Mouse (Mus musculus) embryonic stem cell, embryonic (primary cell): Measurements from ENCODE around the gene Poc1a.

Experiments
- CTCF ChIA-PET, 4 experiments: fragments of 300-600 bp in 2 of 4; fragments of 350-600 bp in 2 of 4; sonication (Branson Sonifier 250); formaldehyde crosslinking; loops; one replicate each; lab custom pipeline; 2022; ENCODE audit warnings: inconsistent platforms in 2 of 4; lab: Charles Lee
- POLR2A ChIA-PET, 4 experiments: fragments of 300-600 bp in 2 of 4; fragments of 350-600 bp in 2 of 4; sonication (Branson Sonifier 250); formaldehyde crosslinking; loops; one replicate each; lab custom pipeline; 2022; ENCODE audit warnings: antibody characterized with exemption in 4 of 4, inconsistent platforms in 1 of 4; lab: Charles Lee

The Poc1a gene

DNA sequence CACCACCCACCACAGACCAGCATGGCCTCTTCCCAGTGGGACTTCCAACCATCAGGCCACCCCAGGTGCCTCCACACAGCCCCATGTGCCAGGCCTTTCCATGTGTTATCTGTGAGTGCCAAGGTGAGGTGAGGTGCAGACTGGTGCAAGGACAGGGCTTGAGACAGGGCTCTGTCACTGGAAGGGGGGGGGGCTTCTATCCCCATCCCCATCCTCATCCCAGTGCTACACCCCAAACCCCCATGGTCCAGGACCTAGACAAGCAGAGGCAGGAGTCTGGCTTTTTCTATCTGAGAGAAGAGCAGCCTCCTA, 75.1 kb downstream of the Poc1a start:
- POLR2A ChIA-PET, result interaction anchor here in 2 of 4 experiments (0.7 to 1.3 kb wide), 3 partner anchors 15 to 77 kb away, joined by 3 to 5 read pairs (median 4); no protein-coding TSS in a partner anchor
- CTCF ChIA-PET, result interaction anchor here in 1 of 4 experiments (0.6 kb wide), 1 partner anchor 135 kb away, joined by 3 read pairs; no protein-coding TSS in a partner anchor

- CTCF ChIA-PET, result interaction anchor here in 1 of 4 experiments (0.6 kb wide), 1 partner anchor 1272 kb away, joined by 3 read pairs; no protein-coding TSS in a partner anchor
These were observed 75.5 kb downstream of the Poc1a start for GRCm38 (mm10) chr9:106356323-106356844.

GRCm38 (mm10) chr9:106357167-106357566, 76.3 kb downstream of the Poc1a start:
- POLR2A ChIA-PET, result no interaction called here

More at GRCm38 (mm10) chr9:106356323-106356844, 75.5 kb downstream of the Poc1a start:
- POLR2A ChIA-PET, result interaction anchor here in 2 of 4 experiments (0.7 to 0.9 kb wide), 2 partner anchors 16 to 74 kb away, joined by 3 to 5 read pairs; no protein-coding TSS in a partner anchor

DNA sequence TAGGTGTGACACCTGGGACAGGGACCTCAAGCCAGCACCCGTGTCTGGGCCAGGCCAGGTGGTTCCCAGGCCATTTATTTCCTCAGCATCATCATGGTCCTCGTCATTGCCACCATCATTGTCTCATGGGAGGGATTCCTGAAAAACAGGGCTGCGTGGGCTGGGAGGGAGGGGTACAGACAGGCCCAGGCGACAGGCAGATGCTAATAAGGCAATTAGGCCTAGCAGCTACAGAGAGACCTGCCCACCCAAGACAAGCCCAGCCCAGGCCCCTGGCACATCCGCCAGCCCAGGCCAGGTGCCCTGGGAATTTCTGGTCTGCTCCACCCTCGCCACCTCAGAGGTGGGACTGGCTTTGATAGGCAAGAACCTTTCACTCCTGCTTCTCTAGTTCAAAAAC, 78.4 kb downstream of the Poc1a start:
- CTCF ChIA-PET, result interaction anchor here in 3 of 4 experiments (0.6 to 2.3 kb wide), 10 partner anchors 8 to 1934 kb away, joined by 3 to 8 read pairs (median 4); no protein-coding TSS in a partner anchor
- POLR2A ChIA-PET, result interaction anchor here in 3 of 4 experiments (0.7 to 2.3 kb wide), 4 partner anchors 8 to 1573 kb away, joined by 4 to 11 read pairs (median 8); partner anchors contain the start of gene Dusp7 (in 1 of the 3)

More at GRCm38 (mm10) chr9:106357167-106357566, 76.3 kb downstream of the Poc1a start:
- CTCF ChIA-PET, result interaction anchor here in 2 of 4 experiments (0.6 to 2.3 kb wide), 2 partner anchors 65 to 1272 kb away, joined by 3 to 8 read pairs; no protein-coding TSS in a partner anchor

- ChIA-PET POLR2A (interaction anchor here in 1 of 4 experiments (1.1 to 1.3 kb wide), 2 partner anchors 9 to 77 kb away, joined by 3 read pairs; partner anchors contain the start of gene Acy1), CTCF (interaction anchor here in 2 of 4 experiments (1.2 to 1.4 kb wide), 3 partner anchors 10 to 61 kb away, joined by 3 to 4 read pairs (median 3); no protein-coding TSS in a partner anchor)
These were observed 80.3 kb downstream of the Poc1a start for GRCm38 (mm10) chr9:106361140-106361539.

- ChIA-PET POLR2A (interaction anchor here in 2 of 4 experiments (0.6 to 2.4 kb wide), 10 partner anchors 14 to 182 kb away, joined by 3 to 7 read pairs (median 4); partner anchors contain the start of genes Alas1 (in 1 of the 2) and Rpl29 (in 1 of the 2)), CTCF (interaction anchor here in 2 of 4 experiments (1.0 to 1.5 kb wide), 2 partner anchors 14 to 57 kb away, joined by 3 to 5 read pairs; no protein-coding TSS in a partner anchor)
These were observed 84.5 kb downstream of the Poc1a start for GRCm38 (mm10) chr9:106365333-106365732.

DNA sequence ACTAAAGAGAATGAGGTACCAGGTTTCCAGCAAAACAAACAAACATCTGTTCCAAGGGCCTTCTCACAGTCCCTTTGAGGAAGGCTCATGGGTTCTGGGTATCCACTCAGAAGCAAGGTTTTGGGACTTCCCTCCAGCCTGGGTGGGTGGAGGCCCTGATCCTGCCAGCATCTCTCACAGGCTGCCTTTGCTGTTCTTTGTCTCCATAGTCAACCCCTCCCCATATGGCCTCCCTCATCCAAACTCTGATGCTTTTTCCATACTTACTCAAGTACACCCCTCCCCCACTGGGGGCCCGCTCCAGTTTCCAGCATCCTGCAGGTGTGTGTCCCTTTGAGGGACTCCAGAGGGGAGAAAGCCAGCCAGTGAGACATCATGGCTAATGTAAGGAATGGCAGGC, 85.3 kb downstream of the Poc1a start:
- POLR2A ChIA-PET, result interaction anchor here in 2 of 4 experiments (1.2 to 2.4 kb wide), 4 partner anchors 15 to 118 kb away, joined by 3 to 7 read pairs (median 4); partner anchors contain the start of gene Alas1 (in 1 of the 2)
- CTCF ChIA-PET, result interaction anchor here in 1 of 4 experiments (1.0 to 2.1 kb wide), 2 partner anchors 55 to 56 kb away, joined by 3 to 6 read pairs; no protein-coding TSS in a partner anchor

GRCm38 (mm10) chr9:106367001-106367400, 86.1 kb downstream of the Poc1a start:
- ChIA-PET POLR2A (interaction anchor here in 3 of 4 experiments (0.6 to 3.0 kb wide), 43 partner anchors 8 to 1215 kb away, joined by 3 to 17 read pairs (median 5); partner anchors contain the start of genes Acy1 (in 2 of the 3), Wdr82 (in 2 of the 3), Parp3 (in 1 of the 3) and Poc1a (in 1 of the 3)), CTCF (interaction anchor here in 3 of 4 experiments (1.1 to 2.1 kb wide), 8 partner anchors 16 to 155 kb away, joined by 3 to 11 read pairs (median 6); partner anchors contain the start of genes Parp3 (in 2 of the 3), Pcbp4 (in 1 of the 3) and Poc1a (in 1 of the 3))

DNA sequence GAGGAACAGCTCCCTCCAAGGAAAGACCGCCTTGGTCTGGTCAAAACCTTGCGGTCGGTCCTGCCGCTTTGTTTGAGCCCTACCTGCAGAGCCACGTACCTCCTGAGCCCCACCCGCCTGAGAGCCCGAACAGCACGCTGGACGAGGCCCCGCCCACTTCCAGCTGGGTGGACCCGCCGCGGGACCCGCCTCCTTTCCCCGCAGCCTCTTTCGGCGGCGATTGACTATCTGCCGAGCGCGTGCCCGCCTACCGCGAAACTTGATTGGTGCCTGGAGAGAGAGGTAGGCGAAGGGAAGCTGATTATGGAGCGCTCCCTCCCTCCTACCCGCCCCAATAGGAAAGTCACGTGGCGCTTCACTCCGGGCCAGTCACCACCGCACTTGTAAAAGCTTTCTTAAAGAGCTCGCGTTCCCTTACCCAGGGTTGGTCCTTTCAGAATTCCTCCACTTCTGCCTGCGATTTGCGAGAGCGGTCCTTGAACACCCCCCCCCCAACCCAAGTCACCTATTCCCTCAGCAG, 86.8 kb downstream of the Poc1a start:
- POLR2A ChIA-PET, result interaction anchor here (0.6 to 3.0 kb wide), 59 partner anchors 9 to 1214 kb away, joined by 3 to 20 read pairs (median 5); partner anchors contain the start of genes Acy1 (in 2 of the 4), Parp3 (in 2 of the 4), Poc1a (in 2 of the 4) and Rpl29 (in 2 of the 4)

GRCm38 (mm10) chr9:106368112-106368717, 87.4 kb downstream of the Poc1a start, which contains the start of gene Dusp7:
Dusp7 (plus strand) TSS chr9:106368632.
- ChIA-PET POLR2A (interaction anchor here (0.5 to 4.3 kb wide), 72 partner anchors 9 to 1031 kb away, joined by 3 to 24 read pairs (median 5); partner anchors contain the start of genes Acy1 (in 2 of the 4), Parp3 (in 2 of the 4), Rpl29 (in 2 of the 4) and Wdr82 (in 2 of the 4)), CTCF (interaction anchor here (0.7 to 2.4 kb wide), 18 partner anchors 9 to 275 kb away, joined by 3 to 11 read pairs (median 6); partner anchors contain the start of genes Parp3 (in 3 of the 4) and Poc1a (in 1 of the 4))

More for the DNA sequence above, 86.8 kb downstream of the Poc1a start:
- CTCF ChIA-PET, result interaction anchor here (0.5 to 2.3 kb wide), 16 partner anchors 9 to 275 kb away, joined by 3 to 11 read pairs (median 5); partner anchors contain the start of genes Parp3 (in 3 of the 4), Pcbp4 (in 1 of the 4) and Poc1a (in 1 of the 4)

- CTCF ChIA-PET, result interaction anchor here in 2 of 4 experiments (0.7 to 2.4 kb wide), 7 partner anchors 12 to 108 kb away, joined by 3 to 9 read pairs (median 5); partner anchors contain the start of gene Parp3 (in 1 of the 2)
- POLR2A ChIA-PET, result interaction anchor here (0.5 to 4.3 kb wide), 41 partner anchors 9 to 1244 kb away, joined by 3 to 24 read pairs (median 5); partner anchors contain the start of genes Rpl29 (in 2 of the 4), Abhd14a (in 1 of the 4), Acy1 (in 1 of the 4) and Cacna2d2 (in 1 of the 4)
These were observed 88.1 kb downstream of the Poc1a start for GRCm38 (mm10) chr9:106368831-106369501.

GRCm38 (mm10) chr9:106369801-106370485, 89.1 kb downstream of the Poc1a start:
- CTCF ChIA-PET, result interaction anchor here in 3 of 4 experiments (0.7 to 2.4 kb wide), 7 partner anchors 11 to 107 kb away, joined by 4 to 9 read pairs (median 5); partner anchors contain the start of gene Parp3 (in 1 of the 3)
- POLR2A ChIA-PET, result interaction anchor here (0.6 to 4.3 kb wide), 35 partner anchors 8 to 608 kb away, joined by 3 to 24 read pairs (median 5); partner anchors contain the start of genes Rpl29 (in 2 of the 4), Abhd14a (in 1 of the 4), Acy1 (in 1 of the 4) and Twf2 (in 1 of the 4)

DNA sequence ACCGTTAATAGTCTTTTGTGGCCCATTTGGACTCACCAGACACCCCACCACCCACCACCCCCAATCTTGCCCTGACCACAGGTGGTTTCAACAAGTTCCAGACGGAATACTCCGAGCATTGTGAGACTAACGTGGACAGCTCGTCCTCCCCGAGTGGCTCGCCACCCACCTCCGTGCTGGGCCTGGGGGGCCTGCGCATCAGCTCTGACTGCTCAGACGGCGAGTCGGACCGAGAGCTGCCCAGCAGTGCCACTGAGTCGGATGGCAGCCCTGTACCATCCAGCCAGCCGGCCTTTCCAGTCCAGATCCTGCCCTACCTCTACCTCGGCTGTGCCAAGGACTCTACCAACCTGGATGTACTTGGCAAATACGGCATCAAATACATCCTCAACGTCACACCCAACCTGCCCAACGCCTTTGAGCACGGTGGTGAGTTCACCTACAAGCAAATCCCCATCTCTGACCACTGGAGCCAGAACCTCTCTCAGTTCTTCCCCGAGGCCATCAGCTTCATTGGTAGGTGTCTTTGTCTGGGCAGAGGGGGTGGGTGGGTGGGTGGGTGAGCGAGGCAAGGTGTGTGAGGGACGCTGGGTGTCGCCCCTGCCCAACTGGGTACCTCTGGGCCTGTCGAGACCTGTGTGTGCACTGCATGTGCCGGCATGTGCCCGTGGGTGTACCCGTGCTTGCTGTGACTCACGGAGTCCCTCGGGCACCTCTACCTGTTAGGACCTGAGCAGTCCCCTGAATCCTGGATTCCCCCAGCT, 89.9 kb downstream of the Poc1a start:
- ChIA-PET POLR2A (interaction anchor here in 3 of 4 experiments (0.5 to 4.3 kb wide), 13 partner anchors 7 to 59 kb away, joined by 3 to 24 read pairs (median 5); partner anchors contain the start of gene Rpl29 (in 1 of the 3)), CTCF (interaction anchor here in 3 of 4 experiments (0.6 to 2.4 kb wide), 7 partner anchors 13 to 106 kb away, joined by 3 to 6 read pairs (median 4); partner anchors contain the start of gene Parp3 (in 1 of the 3))

DNA sequence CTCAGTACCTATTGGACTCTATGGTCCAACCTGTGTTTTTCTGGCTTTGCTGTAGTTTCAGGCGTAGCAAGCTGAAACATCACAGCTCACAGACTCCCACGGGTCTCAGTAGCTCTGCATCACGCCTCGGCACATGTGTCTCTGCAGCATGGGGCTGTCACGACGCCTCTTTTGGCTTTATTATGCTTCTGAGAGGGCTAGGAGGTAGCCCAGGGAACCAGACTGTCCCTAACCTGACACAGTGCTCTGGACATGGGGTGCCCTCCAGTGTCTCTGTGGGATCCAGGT, 90.5 kb downstream of the Poc1a start:
- ChIA-PET CTCF (interaction anchor here in 3 of 4 experiments (0.6 to 1.9 kb wide), 7 partner anchors 12 to 106 kb away, joined by 3 to 5 read pairs (median 4); partner anchors contain the start of gene Parp3 (in 1 of the 3)), POLR2A (interaction anchor here in 3 of 4 experiments (0.5 to 4.3 kb wide), 4 partner anchors 12 to 120 kb away, joined by 3 to 24 read pairs (median 4); partner anchors contain the start of gene Rpl29 (in 1 of the 3))
